Mouse (Mus musculus) adrenal gland, postnatal 10 days (tissue): ENCODE results near the gene Zfp758. TPM values are rescaled to one million over a fixed set of nuclear protein-coding genes. Genes with fewer than 3 reads are reported as not detected.

Experiments used
- DNase-seq: peaks from one replicate; pipeline ENCODE4 v3.0.0; 2021; ENCODE audit warnings: mixed read lengths
- long read RNA-seq, 2 experiments: library from polyadenylated mRNA; stranded (forward); transcript quantifications; one replicate each; pipeline ENCODE4 v2.0.0; 2021
- total RNA-seq, 2 experiments: library from RNA; stranded (reverse); gene quantifications; 2 replicates each; pipeline ENCODE4 v1.2.3; 2021

Gene Zfp758
- 1 to 10 TPM; 8.1 to 9.7 TPM for total RNA-seq
- long read RNA-seq, experiment 1, partial matches to known transcripts, result 0 of 5 reads
- long read RNA-seq, experiment 1, other reads (novel, unspliced or antisense), result 1 of 5 reads
- long read RNA-seq, experiment 2, partial matches to known transcripts, result 0 of 3 reads
- long read RNA-seq, experiment 2, other reads (novel, unspliced or antisense), result 0 of 3 reads

DNA sequence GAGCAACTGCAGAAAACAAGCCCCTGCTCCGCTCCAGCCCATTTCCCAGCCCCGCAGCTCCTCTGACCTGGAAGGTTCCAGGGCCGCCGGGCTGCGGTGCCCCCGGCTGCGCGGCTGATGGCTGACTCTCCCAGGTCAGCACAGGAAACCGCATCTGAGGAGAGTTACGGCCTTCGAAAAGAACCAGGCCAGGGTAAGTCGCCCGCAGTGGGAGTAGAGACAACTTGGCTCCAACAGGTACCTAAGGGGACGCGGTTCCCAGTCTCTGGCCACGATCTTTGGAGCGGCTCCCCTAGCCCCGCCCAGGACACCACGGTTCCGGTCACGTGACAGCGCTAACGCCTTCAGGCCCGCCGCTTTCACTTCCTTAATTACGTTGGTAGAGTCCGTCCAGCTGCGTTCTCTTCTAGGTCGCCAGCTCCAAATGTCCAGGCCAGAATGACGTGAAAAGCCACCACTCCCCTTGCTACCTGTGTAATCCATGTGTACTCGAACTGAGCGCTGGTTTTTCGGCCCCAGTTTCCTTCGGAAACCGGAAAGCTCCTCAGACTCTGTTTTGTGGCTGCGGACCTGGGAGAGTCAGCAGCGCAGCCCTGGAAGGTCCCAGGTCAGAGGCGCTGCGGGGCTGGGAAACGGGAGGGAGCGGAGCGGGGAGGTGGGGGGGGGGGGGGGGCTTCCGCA is at the start of gene Zfp758, which contains the start of gene Zfp944:
Zfp758 (plus strand) TSS at position 353 of the 681 bp plus-strand sequence.
Zfp944 (minus strand) TSS at position 300 of the 681 bp plus-strand sequence.
- peak; percentile 64 for DNase-seq

DNA sequence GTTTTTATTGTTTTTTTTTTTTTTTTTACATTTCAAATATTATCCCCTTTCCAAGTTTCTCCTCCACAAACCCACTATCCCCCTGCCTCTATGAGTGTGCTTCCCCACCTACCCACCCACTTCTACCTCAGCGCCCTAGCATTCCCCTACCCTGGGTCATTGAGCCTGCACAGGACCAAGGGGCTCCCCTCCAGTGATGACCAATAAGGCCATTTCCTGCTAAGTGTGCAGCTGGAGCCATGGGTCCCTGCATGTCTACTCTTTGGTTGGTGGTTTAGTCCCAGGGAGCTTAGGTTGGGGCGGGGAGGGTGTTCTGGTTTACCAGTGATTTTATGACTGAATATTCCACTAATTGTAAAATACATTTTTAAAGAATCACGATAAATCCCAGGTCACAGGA is 47.0 kb upstream of the Zfp758 start:
- DNase-seq, result peak; percentile 2

DNA sequence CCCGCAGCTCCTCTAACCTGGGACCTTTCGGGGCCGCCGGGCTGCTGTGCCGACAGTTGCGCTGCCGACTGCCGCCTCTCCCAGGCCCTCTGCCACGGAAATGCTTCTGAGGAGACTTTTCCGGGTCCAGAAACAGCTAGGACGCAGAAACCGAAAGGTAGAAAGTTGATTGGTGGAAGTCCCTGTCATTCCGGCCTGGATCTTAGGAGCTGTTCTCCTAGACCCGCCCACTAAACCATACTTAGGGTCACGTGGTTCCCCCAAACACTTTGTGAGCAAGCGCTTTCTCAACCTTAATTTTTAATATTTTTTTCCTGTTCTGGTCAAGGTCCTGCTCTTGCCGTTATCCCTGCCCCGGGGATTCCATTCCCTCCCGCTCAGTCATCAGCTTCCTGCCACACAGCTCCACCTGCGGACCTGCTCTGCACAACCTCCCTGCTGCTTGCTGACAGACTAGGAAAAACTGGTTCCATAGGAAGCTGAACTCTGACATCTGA is 46.5 kb upstream of the Zfp758 start, which contains the start of gene CT030661.1:
CT030661.1 (minus strand) TSS at position 108 of the 497 bp plus-strand sequence.
- DNase-seq, result peak; percentile 92

DNA sequence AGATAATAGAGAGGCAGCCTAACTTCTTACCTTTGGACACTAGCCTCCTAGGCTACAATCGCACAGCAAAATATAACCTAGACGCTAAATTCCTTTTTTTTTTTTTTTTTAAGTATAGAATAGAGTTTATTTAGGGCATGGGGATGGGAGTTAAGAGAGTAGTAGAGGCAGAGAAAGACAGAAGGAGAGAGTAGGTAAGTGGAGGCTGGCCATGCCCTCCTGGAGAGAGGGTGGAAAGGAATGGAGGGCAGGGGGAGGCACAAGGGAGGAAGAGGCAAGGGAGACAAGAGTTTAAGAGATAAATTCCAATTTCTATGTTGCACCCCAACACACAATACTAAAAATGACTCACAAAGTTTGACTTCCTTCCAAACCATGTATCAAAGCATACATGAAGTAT is 46.0 kb upstream of the Zfp758 start:
- peak; percentile 2 for DNase-seq

DNA sequence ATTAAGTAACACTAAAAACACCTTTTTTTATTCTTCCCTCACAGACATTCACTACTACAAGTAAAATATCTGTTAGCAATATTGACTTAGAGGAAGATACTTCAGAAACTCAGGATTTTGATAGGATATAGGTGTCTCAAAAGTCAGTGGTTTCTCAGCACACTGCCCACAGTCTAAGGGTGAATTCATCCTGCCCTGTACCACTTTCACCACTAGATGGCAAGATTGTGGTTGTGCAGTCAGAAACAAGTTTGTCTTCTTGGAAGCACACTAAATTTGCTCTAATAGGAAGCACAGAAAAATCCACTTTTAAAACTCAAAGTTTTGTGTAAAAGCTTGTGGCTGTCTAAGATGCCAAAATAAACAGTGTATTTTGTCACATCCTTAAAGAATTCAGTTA is 8.5 kb upstream of the Zfp758 start:
- peak; percentile 49 for DNase-seq

DNA sequence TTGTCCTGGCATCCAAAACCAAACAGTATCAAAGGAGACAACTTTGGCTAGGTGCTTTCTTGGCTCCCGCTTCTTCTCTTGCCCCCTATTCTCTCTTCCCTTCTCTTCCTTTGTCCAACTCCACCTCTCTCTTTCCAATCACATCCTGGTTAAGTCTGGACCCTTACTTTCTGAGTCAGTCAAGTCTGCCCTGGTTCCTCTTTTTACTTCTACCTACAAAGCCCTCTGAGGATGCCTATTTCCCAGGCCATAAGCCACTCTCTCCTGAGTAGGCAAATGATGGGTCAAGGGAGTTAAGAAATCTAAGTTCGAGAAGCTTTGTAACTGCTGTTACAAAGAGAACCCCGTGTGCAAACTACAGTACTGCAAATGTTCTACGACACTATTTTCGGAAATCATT is 681 bp upstream of the Zfp758 start:
- no peak for DNase-seq

DNA sequence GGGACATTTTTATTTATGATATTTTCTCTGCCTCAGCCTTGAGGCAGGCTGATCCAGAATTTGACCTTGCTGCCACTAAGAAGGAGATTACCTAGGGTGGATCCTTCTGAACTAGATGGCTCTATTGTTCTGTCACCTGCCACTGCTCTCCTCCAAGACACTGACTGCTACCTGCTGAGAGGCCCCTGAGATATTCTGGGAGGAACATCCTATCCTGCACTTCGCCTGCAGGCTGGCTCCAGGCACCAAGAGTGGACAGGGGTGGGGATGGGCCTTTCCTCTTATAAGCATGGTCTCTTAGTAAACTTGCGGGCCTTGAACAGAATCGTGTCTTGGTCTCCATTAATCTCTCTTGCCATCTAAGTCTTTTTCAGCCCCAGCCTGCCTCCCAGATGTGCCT is 2.6 kb downstream of the Zfp758 start:
- no peak for DNase-seq

DNA sequence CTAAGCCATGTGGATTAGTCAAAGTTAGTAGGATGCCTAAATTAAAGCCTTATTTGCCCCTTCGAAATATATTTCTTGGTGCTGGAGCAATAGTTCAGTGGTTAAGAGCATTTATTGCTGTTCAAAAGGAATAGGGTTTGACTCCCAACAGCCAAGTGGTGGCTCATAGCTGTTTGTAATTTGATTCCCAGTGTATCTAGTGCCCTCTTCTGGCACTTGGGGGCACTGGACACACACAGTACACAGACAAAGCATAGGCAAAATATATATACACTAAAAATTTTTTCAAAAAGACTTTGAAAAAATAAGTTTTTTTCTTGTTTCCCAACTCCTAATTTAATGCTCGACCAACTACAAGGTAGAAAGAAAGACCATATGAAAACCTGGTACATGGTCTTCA is 49.5 kb downstream of the Zfp758 start:
- DNase-seq, result peak; percentile 46

DNA sequence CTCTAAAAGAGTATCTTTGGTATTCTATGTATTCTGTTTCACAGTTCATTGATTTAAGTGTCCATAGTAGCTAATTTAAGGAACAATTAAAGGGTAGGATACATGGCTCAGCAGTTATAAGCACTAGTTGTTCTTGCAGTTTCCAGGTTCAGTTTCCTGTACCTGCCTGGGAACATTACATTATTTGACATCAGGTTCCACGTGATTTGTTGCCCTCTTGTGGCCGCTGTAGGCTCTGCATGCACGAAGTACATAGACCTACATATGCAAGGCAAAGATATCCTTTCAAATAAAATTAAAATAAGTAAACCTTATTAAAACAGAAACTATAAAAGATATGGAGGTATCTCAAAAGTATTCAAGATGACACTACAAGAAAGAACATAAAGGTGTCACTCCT is 56.3 kb downstream of the Zfp758 start:
- DNase-seq, result peak; percentile 80

DNA sequence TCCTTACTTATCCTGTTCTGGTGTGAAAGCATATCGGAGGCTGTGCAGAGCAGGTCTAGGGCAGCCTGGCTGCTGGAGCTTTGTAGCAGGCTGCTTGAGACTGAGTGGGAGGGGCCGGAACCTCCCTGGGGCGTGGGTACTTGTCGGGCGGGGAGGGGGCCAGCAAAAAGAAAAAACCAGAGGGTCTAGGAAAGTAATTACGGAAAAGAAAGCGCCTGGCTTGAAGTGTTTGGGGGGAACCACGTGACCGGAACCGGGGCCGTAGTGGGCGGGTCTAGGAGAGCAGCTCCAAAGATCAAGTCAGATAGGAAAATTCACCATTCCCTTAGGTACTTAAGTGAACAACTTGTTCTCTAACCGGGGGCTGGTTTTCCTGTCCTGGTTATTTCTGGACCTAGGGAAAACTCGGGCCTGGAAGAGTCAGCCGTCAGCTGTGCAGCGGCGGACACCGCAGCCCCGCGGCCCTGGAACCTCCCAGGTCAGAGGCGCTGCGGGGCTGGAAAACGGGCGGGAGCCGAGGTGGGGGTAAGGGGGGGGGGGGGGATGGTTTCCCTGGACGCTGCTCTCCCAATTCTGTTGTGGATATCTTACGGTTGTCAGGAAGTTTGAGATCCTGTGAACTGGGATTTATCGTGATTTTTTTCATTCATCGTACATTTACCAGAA is 62.8 kb downstream of the Zfp758 start, which contains the start of gene Zfp946:
Zfp946 (plus strand) TSS at position 271 of the 666 bp plus-strand sequence.
- DNase-seq, result peak; percentile 89

DNA sequence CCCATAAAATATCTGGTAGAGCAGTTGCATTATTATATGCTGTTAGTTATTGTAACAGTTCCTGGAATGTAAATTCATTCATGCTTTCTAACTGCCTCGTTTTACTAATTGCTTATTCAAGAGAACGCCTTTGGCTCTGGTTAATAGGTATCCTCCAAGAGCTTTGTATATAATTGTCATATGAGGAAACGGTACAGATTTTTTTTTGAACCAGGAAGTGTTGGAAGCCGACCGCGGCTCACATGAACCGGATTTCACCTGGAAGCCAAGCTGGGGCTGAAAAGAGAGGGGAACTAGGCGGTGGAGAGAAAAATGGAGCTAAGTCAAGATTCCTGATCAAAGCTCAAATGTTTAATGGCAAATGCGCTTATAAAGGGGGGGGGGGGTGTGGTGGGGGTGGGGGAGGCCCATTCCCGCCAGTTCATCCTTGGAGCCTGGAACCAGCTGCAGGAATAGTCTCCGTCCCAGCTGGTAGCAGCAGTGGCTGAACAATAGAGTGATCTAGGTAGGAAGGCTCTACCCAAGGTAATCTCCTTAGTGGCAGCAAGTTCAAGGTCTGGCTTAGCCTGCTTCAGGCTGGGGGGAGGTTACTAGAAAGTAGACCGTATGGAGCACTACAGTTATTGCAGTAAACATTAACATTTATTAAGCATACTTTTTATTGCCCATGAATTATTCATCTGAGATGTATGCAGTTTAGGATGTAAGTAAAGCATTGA is 63.5 kb downstream of the Zfp758 start:
- DNase-seq, result peak; percentile 15

Other genes starting within 250 kb of the Zfp758 start
- gene Zfp947, start 195.3 kb upstream of the Zfp758 start, total RNA-seq, result 1 to 10 TPM in 1 of 2 experiments, under 1 TPM in 1; 0.99 to 2.1 TPM
- gene Zfp994, start 135.8 kb upstream of the Zfp758 start, total RNA-seq, result 1 to 10 TPM; 3.9 to 4.9 TPM
- 10 to 100 TPM in 1 of 2 experiments, 1 to 10 TPM in 1; 9.6 to 11.7 TPM for gene CT030661.1, start 46.6 kb upstream of the Zfp758 start, total RNA-seq
- 1 to 10 TPM; 6.1 to 8.1 TPM for gene Zfp944, start 53 bp upstream of the Zfp758 start, total RNA-seq
- gene Zfp946, start 62.8 kb downstream of the Zfp758 start, total RNA-seq, result 1 to 10 TPM; 6.4 to 7.8 TPM
- gene Vmn2r111, start 212.0 kb downstream of the Zfp758 start, total RNA-seq, result not detected
- gene Vmn2r112, start 239.5 kb downstream of the Zfp758 start, total RNA-seq, result not detected